Mouse (Mus musculus) limb, embryonic 13.5 days (tissue): ENCODE results near the gene Tbpl1. TPM values are rescaled to one million over a fixed set of nuclear protein-coding genes. Genes with fewer than 3 reads are reported as not detected.

ENCODE experiments used
- ATAC-seq: fragments of 200-750 bp; cut with Nextera tagmentation; 2 replicates; pipeline ENCODE4 v1.8.0; 2017; ENCODE audit warnings: low read depth, moderate number of reproducible peaks, moderate TSS enrichment; ENCODE audit not compliant: low FRiP score
- H3K27ac ChIP-seq: fragments of 300-500 bp; sonication (generic); 2 replicates; pipeline ENCODE4 v1.5.1; 2015; ENCODE audit warnings: inconsistent platforms, mild to moderate bottlenecking, moderate library complexity
- H3K27me3 ChIP-seq: fragments of 300-500 bp; sonication (generic); 2 replicates; pipeline ENCODE4 v1.6.1; 2015; ENCODE audit warnings: mild to moderate bottlenecking, inconsistent platforms
- H3K36me3 ChIP-seq: fragments of 300-500 bp; sonication (generic); 2 replicates; pipeline ENCODE4 v1.6.1; 2015; ENCODE audit warnings: inconsistent platforms, mild to moderate bottlenecking, moderate library complexity
- H3K4me1 ChIP-seq: fragments of 300-500 bp; sonication (generic); 2 replicates; pipeline ENCODE4 v1.6.1; 2015; ENCODE audit warnings: inconsistent platforms
- H3K4me2 ChIP-seq: fragments of 300-500 bp; sonication (generic); replicated peaks from 2 replicates; pipeline ENCODE4 v1.6.1; 2015; ENCODE audit warnings: inconsistent platforms, mild to moderate bottlenecking, moderate library complexity
- H3K4me3 ChIP-seq: fragments of 300-500 bp; sonication (generic); 2 replicates; pipeline ENCODE4 v1.5.1; 2015; ENCODE audit warnings: moderate library complexity, mild to moderate bottlenecking, inconsistent platforms
- H3K9ac ChIP-seq: fragments of 300-500 bp; sonication (generic); 2 replicates; pipeline ENCODE4 v1.6.1; 2015; ENCODE audit warnings: mild to moderate bottlenecking, inconsistent platforms
- H3K9me3 ChIP-seq: fragments of 300-500 bp; sonication (generic); 2 replicates; pipeline ENCODE4 v1.6.1; 2016; ENCODE audit warnings: inconsistent platforms
- WGBS: fragments of 180-500 bp; shearing (Covaris S2); methylation state at CpG from one replicate; pipeline ENCODE4 v1.1.7; 2015; 5-methylcytosine and 5-hydroxymethylcytosine counted together
- polyA plus RNA-seq: library from polyadenylated mRNA; unstranded; fragments of >200 nt; fragmentation: Nextera tagmentation; extraction: Ambion mirVana; gene quantifications from 2 replicates; pipeline ENCODE4 v1.2.1, GENCODE M21; 2015

The Tbpl1 gene
- polyA plus RNA-seq, 1 experiment from 2014 or later: 72.1 TPM

GRCm38 (mm10) chr10:22701485-22702315 is 30.0 kb downstream of the Tbpl1 start:
- Histone ChIP-seq H3K36me3 (peaks cover 41% of the 10 kb centered on the region), H3K9me3 (no peaks in the 10 kb centered on the region), H3K4me1 (peaks cover 20% of the 10 kb centered on the region), H3K4me2 (no peak overlapping the region), H3K4me3 (no peak overlapping the region), H3K27ac (peak overlapping the region; percentile 15; the same call in 1 of the 2 replicates), H3K9ac (no peak overlapping the region), H3K27me3 (no peaks in the 10 kb centered on the region)
- no peak for ATAC-seq
- 62% methylated on average over 12 of the region's 12 CpGs for WGBS

GRCm38 (mm10) chr10:22700773-22701172 is 31.0 kb downstream of the Tbpl1 start:
- peaks cover 26% of the 10 kb centered on the region for H3K4me1 ChIP-seq
- H3K4me3 ChIP-seq: no peak overlapping the region
- H3K9ac ChIP-seq: no peak overlapping the region
- no peak overlapping the region for H3K27ac ChIP-seq
- WGBS: 82% methylated on average over 9 of the region's 9 CpGs
- H3K36me3 ChIP-seq: peaks cover 36% of the 10 kb centered on the region
- no peaks in the 10 kb centered on the region for H3K27me3 ChIP-seq
- H3K9me3 ChIP-seq: no peaks in the 10 kb centered on the region
- H3K4me2 ChIP-seq: no peak overlapping the region
- ATAC-seq: no peak

DNA sequence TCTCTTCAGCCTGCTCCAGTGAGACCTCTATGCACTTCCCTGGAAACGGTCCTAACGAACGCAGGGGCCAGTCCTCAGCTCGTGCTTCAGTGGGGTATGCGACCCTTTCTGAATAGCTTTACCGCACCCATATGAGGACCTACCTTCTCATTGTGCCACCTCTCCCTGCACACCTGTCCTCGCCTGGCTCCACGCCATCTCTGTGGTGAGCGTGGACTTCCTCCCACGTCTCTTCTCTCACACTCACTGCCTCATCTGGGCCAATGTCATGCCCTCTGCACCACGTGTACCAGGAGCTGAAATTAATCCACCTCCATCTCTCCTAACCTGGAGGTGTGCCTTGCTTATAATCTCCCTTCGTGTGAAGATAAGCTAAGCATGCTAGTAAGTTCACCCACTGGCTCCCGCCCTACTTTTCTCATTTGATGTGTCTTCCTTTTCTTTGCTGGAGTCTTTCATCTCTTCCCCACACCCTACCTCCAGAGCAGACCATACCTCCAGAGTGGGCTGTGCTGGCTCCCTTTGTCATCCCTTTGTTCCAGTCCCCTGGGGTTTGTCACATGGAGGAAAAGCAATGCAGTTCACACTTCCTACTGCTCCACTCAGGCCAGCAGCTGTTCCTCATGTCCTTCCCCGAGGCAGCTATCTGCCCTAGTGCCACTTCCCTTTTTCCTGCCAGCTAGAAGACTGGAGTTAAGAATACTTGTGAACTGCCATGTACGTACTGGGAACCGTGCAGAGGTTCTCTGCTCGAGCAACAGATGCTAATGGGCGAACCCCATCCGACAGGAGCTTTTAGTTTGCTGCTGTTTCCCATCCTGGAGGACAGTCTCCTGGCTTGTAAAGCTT is 32.0 kb downstream of the Tbpl1 start:
- no peak overlapping the region for H3K27ac ChIP-seq
- ATAC-seq: 0 out of 2 replicates have a peak, but pooled peaks have one; percentile 35
- H3K36me3 ChIP-seq: peaks cover 29% of the 10 kb centered on the region; the same call in 1 of the 2 replicates
- H3K9me3 ChIP-seq: no peaks in the 10 kb centered on the region
- H3K27me3 ChIP-seq: no peaks in the 10 kb centered on the region
- 71% methylated on average over 19 of the region's 19 CpGs for WGBS
- H3K4me1 ChIP-seq: peaks cover 26% of the 10 kb centered on the region
- no peak overlapping the region for H3K9ac ChIP-seq
- no peak overlapping the region for H3K4me2 ChIP-seq
- no peak overlapping the region for H3K4me3 ChIP-seq

DNA sequence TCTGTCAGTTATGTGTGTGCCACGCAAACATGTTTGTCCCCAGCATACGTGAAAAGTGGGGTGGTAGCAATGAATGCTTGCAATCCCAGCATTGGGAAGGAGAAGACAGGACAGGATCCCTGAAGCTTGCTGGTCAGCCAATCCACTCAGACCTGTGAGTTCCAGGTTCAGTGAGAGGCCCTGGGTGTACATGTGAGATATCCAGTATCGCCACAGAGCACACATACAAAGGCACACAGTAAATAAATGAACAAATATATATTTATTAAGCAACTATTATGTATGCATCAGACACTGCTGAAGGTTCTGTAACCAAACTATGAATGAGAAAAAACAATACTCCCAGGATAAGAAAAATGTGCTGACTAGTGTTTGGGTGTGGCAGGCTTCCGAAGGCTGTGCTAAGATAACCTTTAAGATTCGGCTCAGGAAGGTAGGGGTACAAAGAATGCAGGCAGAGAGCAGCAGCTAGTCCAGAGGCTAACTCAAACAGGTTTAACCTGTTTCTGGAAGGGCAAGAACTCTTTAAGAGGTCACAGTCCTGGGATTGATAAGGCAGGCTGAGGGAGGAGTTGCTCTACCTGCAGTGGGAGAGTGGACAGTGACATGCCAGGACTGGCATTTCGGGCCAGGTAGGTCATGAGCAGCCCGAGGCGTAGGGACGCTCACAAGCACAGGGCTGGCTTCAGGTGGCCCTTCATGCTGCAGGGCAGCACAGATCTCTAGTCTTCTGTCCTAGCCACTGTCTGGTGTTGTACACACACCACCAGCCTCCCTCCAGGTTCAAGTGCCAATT is 33.4 kb downstream of the Tbpl1 start:
- no peak for ATAC-seq

DNA sequence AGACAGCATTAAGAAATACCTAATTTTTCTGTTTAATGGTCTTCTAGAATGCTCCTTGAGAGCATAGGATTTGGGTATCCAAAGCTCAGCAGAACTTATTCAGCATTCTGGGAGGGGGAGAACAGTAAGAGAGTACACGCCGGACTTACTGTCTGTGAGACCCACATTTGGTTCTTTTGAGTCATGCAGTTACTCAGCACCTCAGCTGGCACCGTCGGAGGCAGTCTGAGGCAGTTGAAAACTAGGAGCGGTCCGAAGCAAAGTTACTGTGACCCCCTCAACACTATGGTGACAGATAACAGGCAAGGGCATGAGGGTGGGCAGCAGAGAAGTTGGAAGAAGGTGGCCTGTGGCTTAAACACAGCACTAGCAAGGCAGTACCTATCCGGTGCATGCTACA is 34.9 kb downstream of the Tbpl1 start:
- WGBS: 72% methylated on average over 7 of the region's 7 CpGs
- no peak for ATAC-seq
- Histone ChIP-seq H3K27ac (no peak overlapping the region; the same call in 1 of the 2 replicates), H3K4me1 (peaks cover 21% of the 10 kb centered on the region), H3K36me3 (peaks cover 14% of the 10 kb centered on the region; the same call in 1 of the 2 replicates), H3K4me2 (no peak overlapping the region), H3K27me3 (no peaks in the 10 kb centered on the region), H3K9ac (no peak overlapping the region), H3K4me3 (no peak overlapping the region), H3K9me3 (no peaks in the 10 kb centered on the region)

More for the DNA sequence above, 33.4 kb downstream of the Tbpl1 start:
- H3K4me3 ChIP-seq: no peak overlapping the region
- H3K4me1 ChIP-seq: peaks cover 26% of the 10 kb centered on the region
- H3K4me2 ChIP-seq: no peak overlapping the region
- H3K9me3 ChIP-seq: no peaks in the 10 kb centered on the region
- no peak overlapping the region for H3K9ac ChIP-seq
- no peak overlapping the region for H3K27ac ChIP-seq
- 84% methylated on average over 9 of the region's 9 CpGs for WGBS
- peaks cover 21% of the 10 kb centered on the region; the same call in 1 of the 2 replicates for H3K36me3 ChIP-seq
- H3K27me3 ChIP-seq: no peaks in the 10 kb centered on the region

GRCm38 (mm10) chr10:22696236-22696635 is 35.5 kb downstream of the Tbpl1 start:
- no peak overlapping the region for H3K4me3 ChIP-seq
- H3K4me2 ChIP-seq: no peak overlapping the region
- peaks cover 15% of the 10 kb centered on the region; the same call in 1 of the 2 replicates for H3K4me1 ChIP-seq
- ATAC-seq: no peak
- H3K9me3 ChIP-seq: no peaks in the 10 kb centered on the region
- no peak overlapping the region for H3K27ac ChIP-seq
- no peak overlapping the region for H3K9ac ChIP-seq
- 86% methylated on average over 9 of the region's 9 CpGs for WGBS
- H3K36me3 ChIP-seq: peaks cover 14% of the 10 kb centered on the region; the same call in 1 of the 2 replicates
- no peaks in the 10 kb centered on the region for H3K27me3 ChIP-seq

DNA sequence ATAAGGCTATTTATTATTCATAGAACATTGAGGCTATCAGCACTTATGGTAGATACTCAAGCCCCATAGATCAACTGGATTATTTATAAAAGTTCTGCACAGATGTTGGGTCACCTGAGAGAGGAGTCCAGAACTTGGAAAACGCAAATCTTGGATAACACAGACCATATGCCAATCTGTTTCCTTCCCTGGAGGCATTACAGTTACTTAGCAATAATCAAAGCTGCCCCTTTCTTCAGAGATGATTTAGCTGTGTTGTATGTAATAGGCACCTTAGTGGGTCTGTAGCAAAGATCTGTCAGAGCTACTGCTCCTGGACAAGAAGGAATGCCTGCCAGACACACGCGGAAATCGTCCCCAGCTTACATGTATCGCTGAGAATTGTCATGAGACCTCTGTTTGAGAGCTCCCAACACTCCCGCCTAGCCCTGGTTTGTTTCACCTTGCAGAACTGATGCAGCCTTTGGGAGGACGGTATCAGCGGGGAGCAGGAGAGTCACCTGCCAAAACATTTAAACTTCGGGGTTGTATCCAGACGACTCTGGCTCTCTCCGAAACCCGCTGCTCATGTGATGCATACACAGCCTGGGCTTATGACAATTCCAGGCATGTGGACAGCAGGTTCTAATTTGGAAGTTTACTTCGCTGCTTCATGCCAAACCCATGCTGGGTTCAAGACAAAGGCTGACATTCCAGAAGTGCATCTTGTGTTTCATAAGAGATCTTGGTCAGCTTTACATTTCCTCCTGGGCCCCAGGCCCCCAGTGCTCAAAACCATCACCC is 55.7 kb downstream of the Tbpl1 start:
- peak; percentile 86; the same call in 1 of the 2 replicates for ATAC-seq
- Histone ChIP-seq H3K36me3 (no peaks in the 10 kb centered on the region), H3K4me3 (no peak overlapping the region), H3K27me3 (peaks cover 26% of the 10 kb centered on the region), H3K4me2 (peak overlapping the region; percentile 19), H3K9ac (no peak overlapping the region), H3K27ac (no peak overlapping the region), H3K9me3 (no peaks in the 10 kb centered on the region), H3K4me1 (peaks cover 28% of the 10 kb centered on the region)
- WGBS: 42% methylated on average over 13 of the region's 13 CpGs

DNA sequence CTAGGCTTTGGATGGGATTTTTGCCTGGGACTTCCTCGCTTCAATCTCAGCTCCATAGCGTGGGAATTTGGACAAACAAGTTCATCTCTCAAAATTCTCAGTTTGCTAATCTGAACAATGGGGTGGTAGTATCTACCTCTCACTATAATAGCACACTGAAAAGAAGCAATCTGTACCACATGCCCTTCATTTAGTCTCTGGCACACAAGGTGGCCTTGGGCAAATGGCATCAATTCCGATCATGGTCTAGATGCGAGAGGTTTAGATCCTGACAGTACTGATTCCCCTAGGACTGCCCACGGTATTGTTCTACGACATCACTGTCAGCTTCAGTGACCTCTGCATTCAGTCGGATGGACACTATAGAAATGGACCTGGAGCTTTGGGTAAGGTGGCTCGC is 57.6 kb downstream of the Tbpl1 start:
- Histone ChIP-seq H3K36me3 (no peaks in the 10 kb centered on the region), H3K9me3 (no peaks in the 10 kb centered on the region), H3K4me1 (peaks cover 28% of the 10 kb centered on the region), H3K9ac (no peak overlapping the region), H3K4me2 (no peak overlapping the region), H3K27ac (no peak overlapping the region), H3K4me3 (no peak overlapping the region), H3K27me3 (peaks cover 30% of the 10 kb centered on the region)
- 91% methylated on average over 8 of the region's 8 CpGs for WGBS
- no peak for ATAC-seq

DNA sequence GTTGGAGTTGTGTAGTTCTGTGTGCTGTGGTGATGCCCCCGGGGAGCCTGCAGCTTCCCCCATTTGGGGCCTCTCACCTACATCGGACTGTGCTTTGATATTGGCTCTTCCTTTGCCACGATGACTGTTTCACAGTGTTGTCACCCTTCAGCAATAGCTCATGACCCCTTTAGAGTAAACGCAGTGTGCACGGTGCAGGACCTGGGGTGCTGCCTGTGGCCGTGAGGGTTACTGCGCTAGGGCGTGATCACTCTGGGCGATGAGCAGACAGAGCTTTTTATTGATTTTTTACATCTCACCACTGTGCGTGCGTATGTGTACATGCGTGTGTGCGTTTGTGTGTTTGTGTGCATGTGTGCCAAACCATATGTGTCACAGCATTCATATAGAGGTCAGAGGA is 63.2 kb downstream of the Tbpl1 start:
- H3K27ac ChIP-seq: no peak overlapping the region
- ATAC-seq: no peak
- H3K27me3 ChIP-seq: peaks cover 29% of the 10 kb centered on the region
- H3K4me3 ChIP-seq: no peak overlapping the region
- H3K9me3 ChIP-seq: no peaks in the 10 kb centered on the region
- H3K36me3 ChIP-seq: no peaks in the 10 kb centered on the region
- WGBS: 89% methylated on average over 13 of the region's 13 CpGs
- no peak overlapping the region for H3K9ac ChIP-seq
- H3K4me2 ChIP-seq: no peak overlapping the region
- H3K4me1 ChIP-seq: peaks cover 17% of the 10 kb centered on the region

DNA sequence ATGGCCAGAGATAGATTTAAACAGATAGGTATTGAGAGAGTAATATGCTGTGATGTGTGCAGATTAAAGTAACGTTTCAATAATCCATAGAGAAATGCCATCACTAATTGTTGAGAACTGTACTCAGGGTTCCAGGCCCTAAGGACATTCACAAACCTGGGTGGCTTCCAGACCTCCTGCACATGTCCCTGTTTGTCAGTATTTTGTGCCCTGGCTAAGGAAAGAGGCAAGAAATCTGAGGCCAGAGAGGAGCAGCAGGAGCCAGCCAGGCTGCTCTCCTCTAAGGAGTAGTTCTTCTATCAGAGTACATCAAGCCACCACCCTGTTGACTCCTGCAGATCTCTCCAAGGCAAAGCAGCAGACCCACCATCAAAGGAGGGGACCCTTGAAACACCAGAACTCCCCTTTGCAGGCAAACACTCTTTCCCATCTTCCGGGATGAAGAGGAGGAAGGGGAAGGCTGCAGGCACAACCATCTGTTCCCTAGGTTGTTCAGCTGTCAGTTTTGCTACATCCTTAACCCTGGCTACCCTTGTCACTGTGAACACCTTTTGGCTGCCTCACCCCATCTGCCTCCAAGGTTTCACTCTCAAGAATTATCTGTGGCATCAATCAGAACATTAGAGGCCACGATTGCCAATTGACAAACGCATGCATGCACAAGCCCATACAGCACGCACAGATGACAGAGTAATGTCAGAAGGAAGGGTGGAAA is 71.3 kb downstream of the Tbpl1 start:
- 82% methylated on average over 5 of the region's 5 CpGs for WGBS
- Histone ChIP-seq H3K4me2 (no peak overlapping the region), H3K9me3 (no peaks in the 10 kb centered on the region), H3K4me3 (no peak overlapping the region), H3K27me3 (0 out of 2 replicates have a peak, but pooled peaks cover 3% of the 10 kb centered on the region), H3K27ac (no peak overlapping the region), H3K36me3 (no peaks in the 10 kb centered on the region), H3K4me1 (peaks cover 18% of the 10 kb centered on the region), H3K9ac (no peak overlapping the region)
- ATAC-seq: no peak
